Mouse (Mus musculus) T-helper 1 cell (primary cell): ENCODE results near the gene Rtbdn.

ENCODE experiments used
- in situ Hi-C: fragments of 300-600 bp; cut with MboI, MseI; formaldehyde crosslinking; loops from one replicate; pipeline ENCODE4 v1.15.1; 2025; ENCODE audit warnings: high pct_unique_total_duplicates

The Rtbdn gene

GRCm38 (mm10) chr8:84921596-84921995 lies 25.2 kb upstream of the Rtbdn start:
- in situ Hi-C loops: no loop called here

GRCm38 (mm10) chr8:84925557-84925956 lies 21.2 kb upstream of the Rtbdn start:
- in situ Hi-C loops: no loop called here

- in situ Hi-C loops: no loop called here
Measured at GRCm38 (mm10) chr8:84927513-84927912, 19.3 kb upstream of the Rtbdn start.

- in situ Hi-C loops: no loop called here
Measured at GRCm38 (mm10) chr8:84928456-84929306, 18.1 kb upstream of the Rtbdn start.

- in situ Hi-C loops: no loop called here
Measured at GRCm38 (mm10) chr8:84930582-84930981, 16.2 kb upstream of the Rtbdn start.

- in situ Hi-C loops: no loop called here
Measured at GRCm38 (mm10) chr8:84933767-84934559, 12.8 kb upstream of the Rtbdn start.

GRCm38 (mm10) chr8:84934860-84935259 lies 11.9 kb upstream of the Rtbdn start:
- in situ Hi-C loops: no loop called here

- in situ Hi-C loops: no loop called here
Measured at GRCm38 (mm10) chr8:84935489-84935888, 11.3 kb upstream of the Rtbdn start.

GRCm38 (mm10) chr8:84936041-84936961 lies 10.5 kb upstream of the Rtbdn start:
- in situ Hi-C loops: no loop called here

- in situ Hi-C loops: no loop called here
Measured at GRCm38 (mm10) chr8:84936962-84937546, 9.7 kb upstream of the Rtbdn start, which contains the start of gene Mast1. Mast1 (minus strand) TSS chr8:84937359.

GRCm38 (mm10) chr8:84937620-84938485 lies 8.9 kb upstream of the Rtbdn start:
- in situ Hi-C loops: no loop called here

GRCm38 (mm10) chr8:84943699-84944098 lies 3.1 kb upstream of the Rtbdn start:
- in situ Hi-C loops: no loop called here

- in situ Hi-C loops: no loop called here
Measured at GRCm38 (mm10) chr8:84944478-84945160, 2.2 kb upstream of the Rtbdn start.

GRCm38 (mm10) chr8:84945235-84945632 lies 1.6 kb upstream of the Rtbdn start:
- in situ Hi-C loops: no loop called here

- in situ Hi-C loops: no loop called here
Measured at GRCm38 (mm10) chr8:84945633-84946527, 911 bp upstream of the Rtbdn start.

- in situ Hi-C loops: no loop called here
Measured at GRCm38 (mm10) chr8:84947241-84947545, 402 bp downstream of the Rtbdn start.

GRCm38 (mm10) chr8:84949753-84950152 lies 3.0 kb downstream of the Rtbdn start:
- in situ Hi-C loops: loop anchor here (10.0 kb wide), 1 partner anchor 55 kb away; no protein-coding TSS in a partner anchor

GRCm38 (mm10) chr8:84952612-84953255 lies 5.9 kb downstream of the Rtbdn start:
- in situ Hi-C loops: loop anchor here (10.0 kb wide), 1 partner anchor 52 kb away; no protein-coding TSS in a partner anchor
